Mouse (Mus musculus): Measurements from ENCODE around the gene Rin3. TPM values are rescaled to one million over a fixed set of nuclear protein-coding genes. Genes with fewer than 3 reads are reported as not detected.

Rin3 gene
- total and polyA plus RNA-seq, 2 experiments from 2014 or later = 1.7 to 3.2 TPM

DNA sequence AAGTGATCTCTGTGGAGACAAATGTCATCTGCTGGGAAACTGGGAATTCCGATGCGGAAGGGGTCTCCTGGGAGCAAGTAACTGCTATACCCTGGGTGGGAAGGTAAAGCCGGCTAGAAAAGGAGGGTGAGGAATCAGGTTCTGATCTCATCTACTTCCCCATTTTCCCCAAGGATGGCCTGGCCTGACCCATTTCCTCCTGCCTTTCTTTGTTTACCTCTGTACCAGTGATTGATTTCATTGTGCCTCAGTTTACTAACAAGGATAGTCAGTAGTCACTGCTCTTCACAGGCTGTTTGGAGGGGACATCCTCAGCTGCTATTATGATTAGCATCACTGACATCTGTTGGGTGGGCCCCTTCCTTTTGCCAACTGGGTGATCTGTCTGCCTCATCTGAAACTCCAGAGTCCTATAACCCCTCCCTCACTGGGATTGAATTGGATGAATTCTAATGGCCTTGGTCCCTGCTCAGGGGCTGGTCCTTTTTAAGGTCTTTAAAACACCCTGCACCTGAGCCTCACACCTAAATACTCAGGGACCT is 1.8 kb downstream of the Rin3 start:
- no peak overlapping the region for H3K27ac ChIP-seq

DNA sequence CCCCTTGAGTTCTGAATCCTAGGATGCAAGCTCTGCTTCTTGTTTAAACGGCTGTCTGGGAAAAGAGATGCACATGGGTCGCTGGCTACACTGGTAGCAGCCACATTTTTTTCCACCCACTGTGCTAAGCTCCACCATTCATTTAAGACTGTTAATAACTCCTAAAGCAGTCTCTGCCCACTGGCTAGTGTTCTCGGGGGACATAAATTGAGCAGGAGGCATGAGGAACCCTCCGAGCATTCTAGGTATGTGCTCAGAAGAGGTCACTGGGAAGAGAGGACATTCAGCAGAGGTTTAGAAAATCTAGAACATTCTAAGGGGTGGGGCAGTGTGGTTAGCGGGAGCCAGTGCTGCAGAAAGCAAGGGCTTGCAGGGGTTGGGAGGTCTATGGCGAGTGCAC is 2.5 kb downstream of the Rin3 start:
- no peaks in the 10 kb centered on the region for H3K36me3 ChIP-seq (ENCODE audit: insufficient read depth, low read length)
- WGBS = 77% methylated on average over 6 of the region's 6 CpGs
- no peak overlapping the region for H3K4me3 ChIP-seq (ENCODE audit: low read length)
- no peaks in the 10 kb centered on the region for H3K9me3 ChIP-seq (ENCODE audit: low read length)
- H3K4me2 ChIP-seq (ENCODE audit: low read depth, low read length) = no peak overlapping the region
- H3K27me3 ChIP-seq (ENCODE audit: insufficient read depth, low read length) = no peaks in the 10 kb centered on the region
- no peak overlapping the region for H3K27ac ChIP-seq
- no peak for TF ChIP-seq CTCF (IDR thresholded peaks at IDR 0.05; ENCODE audit: low read depth)
- H3K9ac ChIP-seq (replicated peaks; ENCODE audit: low read length) = no peak overlapping the region
- H3K4me1 ChIP-seq (ENCODE audit: insufficient read depth, low read length) = peaks cover 26% of the 10 kb centered on the region; the same call in 1 of the 2 replicates
- DNase-seq (ENCODE audit: low spot score) (no peak), ATAC-seq (no peak)

More for the DNA sequence above, 1.8 kb downstream of the Rin3 start:
- H3K36me3 ChIP-seq (ENCODE audit: insufficient read depth, low read length) = no peaks in the 10 kb centered on the region
- peak overlapping the region; percentile 78; the same call in 1 of the 2 replicates for H3K4me2 ChIP-seq (ENCODE audit: low read depth, low read length)
- no peak overlapping the region for H3K9ac ChIP-seq (replicated peaks; ENCODE audit: low read length)
- 41% methylated on average over 3 of the region's 3 CpGs for WGBS
- peaks cover 26% of the 10 kb centered on the region; the same call in 1 of the 2 replicates for H3K4me1 ChIP-seq (ENCODE audit: insufficient read depth, low read length)
- H3K9me3 ChIP-seq (ENCODE audit: low read length) = no peaks in the 10 kb centered on the region
- H3K4me3 ChIP-seq (ENCODE audit: low read length) = 0 out of 2 replicates have a peak overlapping the region, but pooled peaks have one; percentile 47
- DNase-seq (ENCODE audit: low spot score) (no peak), ATAC-seq (no peak)
- TF ChIP-seq CTCF (IDR thresholded peaks at IDR 0.05; ENCODE audit: low read depth) = no peak
- no peaks in the 10 kb centered on the region for H3K27me3 ChIP-seq (ENCODE audit: insufficient read depth, low read length)

DNA sequence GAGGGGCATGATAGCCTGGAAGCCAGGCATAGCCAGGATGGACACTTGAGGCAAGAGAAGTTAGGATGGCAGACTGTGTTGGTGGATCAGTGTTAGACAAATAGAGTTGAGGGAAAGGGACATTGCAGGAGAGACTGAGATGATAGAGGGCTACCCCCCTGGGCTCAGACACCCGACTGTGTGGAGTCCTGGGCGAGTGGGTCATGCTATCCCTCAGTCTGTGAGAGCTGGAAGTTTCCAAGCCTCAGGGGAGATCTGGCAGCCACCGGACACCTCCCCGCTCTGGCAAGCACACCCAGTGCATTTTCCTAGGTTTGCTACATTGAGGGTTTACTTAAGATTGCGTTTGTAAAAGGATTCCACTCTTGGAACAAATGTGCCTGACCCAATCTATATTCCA is 2.9 kb downstream of the Rin3 start:
- no peak overlapping the region for H3K4me3 ChIP-seq (ENCODE audit: low read length)
- no peak overlapping the region for H3K4me2 ChIP-seq (ENCODE audit: low read depth, low read length)
- H3K27ac ChIP-seq = no peak overlapping the region; the same call in 1 of the 2 replicates
- TF ChIP-seq CTCF (IDR thresholded peaks at IDR 0.05; ENCODE audit: low read depth) = no peak
- no peaks in the 10 kb centered on the region for H3K27me3 ChIP-seq (ENCODE audit: insufficient read depth, low read length)
- H3K36me3 ChIP-seq (ENCODE audit: insufficient read depth, low read length) = no peaks in the 10 kb centered on the region
- WGBS = 78% methylated on average over 5 of the region's 5 CpGs
- H3K4me1 ChIP-seq (ENCODE audit: insufficient read depth, low read length) = peaks cover 26% of the 10 kb centered on the region; the same call in 1 of the 2 replicates
- H3K9ac ChIP-seq (replicated peaks; ENCODE audit: low read length) = no peak overlapping the region
- H3K9me3 ChIP-seq (ENCODE audit: low read length) = no peaks in the 10 kb centered on the region
- no peak for ATAC-seq
- DNase-seq (ENCODE audit: low spot score) = no peak

DNA sequence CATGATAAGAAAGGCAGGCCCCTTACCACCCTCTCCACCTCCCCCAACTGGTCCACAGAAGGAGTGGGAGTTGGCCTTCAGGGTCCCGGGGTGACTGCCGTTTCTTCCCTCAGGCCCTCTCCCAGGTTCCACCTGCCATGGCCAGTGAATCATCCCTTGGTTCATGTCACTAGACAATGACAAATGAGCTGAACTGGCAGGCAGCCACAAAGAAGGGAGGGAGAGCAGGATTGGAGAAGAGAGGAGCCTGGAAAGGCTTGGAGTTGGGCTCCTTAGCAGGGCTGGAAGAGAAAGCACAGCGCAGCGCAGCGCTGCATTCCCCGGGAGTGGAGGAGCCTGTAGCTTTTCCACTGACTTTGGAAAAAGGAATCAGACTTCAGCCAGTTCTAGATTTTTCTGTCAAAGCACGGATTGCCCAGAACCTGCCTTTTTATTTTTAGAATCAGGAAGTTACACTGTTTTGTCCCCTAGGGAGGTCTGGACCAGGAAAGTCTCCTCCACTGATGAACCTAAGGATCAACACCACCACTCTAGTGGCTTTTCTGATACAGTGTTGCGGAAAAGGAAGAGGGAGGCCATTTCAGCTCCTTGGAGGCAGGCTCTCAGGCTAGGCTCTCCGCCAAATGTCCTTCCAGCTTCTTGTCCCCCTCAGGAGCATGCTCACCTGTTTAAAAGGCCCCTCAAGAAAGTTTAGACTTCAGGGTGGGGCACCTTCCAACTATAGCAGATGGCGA is 4.0 kb downstream of the Rin3 start:
- Histone ChIP-seq H3K27ac (peak overlapping the region; percentile 23; the same call in 1 of the 2 replicates), H3K4me1 (ENCODE audit: insufficient read depth, low read length) (peaks cover 26% of the 10 kb centered on the region; the same call in 1 of the 2 replicates)

DNA sequence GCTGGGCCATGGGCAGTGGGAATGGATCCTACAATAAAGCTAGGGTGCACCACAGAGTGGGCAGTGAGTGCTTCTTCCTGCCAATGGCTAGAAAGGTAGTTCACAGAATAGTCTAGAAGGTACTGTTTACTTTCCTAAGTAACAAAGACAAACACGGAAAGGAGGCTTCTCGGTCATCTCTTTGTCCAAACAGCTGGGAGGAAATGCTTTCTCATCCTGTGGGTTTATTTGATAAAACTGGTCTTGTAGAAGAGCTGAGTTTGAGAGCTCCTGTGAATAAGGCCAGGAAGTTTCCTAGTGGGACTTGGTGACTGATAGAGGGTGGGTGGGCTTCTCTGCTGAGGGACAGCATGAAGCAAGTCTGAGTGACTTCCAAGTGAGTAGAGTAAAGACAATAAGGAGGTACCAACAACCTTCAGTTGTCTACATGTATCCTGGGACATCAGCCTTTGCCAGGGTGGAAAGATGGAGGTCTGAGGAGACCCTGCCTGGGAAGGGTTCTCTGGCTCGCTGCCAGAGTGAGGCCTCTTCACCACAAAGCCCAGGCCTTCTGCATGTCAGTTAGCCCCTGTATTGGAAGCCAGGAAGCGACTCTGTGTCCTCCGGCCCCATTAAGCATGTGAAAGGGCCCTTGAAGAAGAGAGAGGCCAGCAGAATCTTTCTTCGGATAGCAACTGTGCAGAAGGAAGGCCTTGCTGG is 5.2 kb downstream of the Rin3 start:
- Histone ChIP-seq H3K9me3 (ENCODE audit: low read length) (no peaks in the 10 kb centered on the region), H3K4me3 (ENCODE audit: low read length) (no peak overlapping the region), H3K36me3 (ENCODE audit: insufficient read depth, low read length) (no peaks in the 10 kb centered on the region), H3K4me1 (ENCODE audit: insufficient read depth, low read length) (peaks cover 26% of the 10 kb centered on the region; the same call in 1 of the 2 replicates), H3K27ac (no peak overlapping the region), H3K4me2 (ENCODE audit: low read depth, low read length) (no peak overlapping the region), H3K9ac (replicated peaks; ENCODE audit: low read length) (no peak overlapping the region), H3K27me3 (ENCODE audit: insufficient read depth, low read length) (no peaks in the 10 kb centered on the region)
- WGBS = 66% methylated on average over 6 of the region's 6 CpGs
- no peak for ATAC-seq
- DNase-seq (ENCODE audit: low spot score) = no peak
- TF ChIP-seq CTCF (IDR thresholded peaks at IDR 0.05; ENCODE audit: low read depth) = no peak

More for the DNA sequence above, 4.0 kb downstream of the Rin3 start:
- no peaks in the 10 kb centered on the region for H3K27me3 ChIP-seq (ENCODE audit: insufficient read depth, low read length)
- H3K9ac ChIP-seq (replicated peaks; ENCODE audit: low read length) = no peak overlapping the region
- no peaks in the 10 kb centered on the region for H3K36me3 ChIP-seq (ENCODE audit: insufficient read depth, low read length)
- no peak for ATAC-seq
- H3K4me2 ChIP-seq (ENCODE audit: low read depth, low read length) = no peak overlapping the region
- 41% methylated on average over 10 of the region's 10 CpGs for WGBS
- DNase-seq (ENCODE audit: low spot score) = peak; percentile 72
- H3K9me3 ChIP-seq (ENCODE audit: low read length) = no peaks in the 10 kb centered on the region
- TF ChIP-seq CTCF (IDR thresholded peaks at IDR 0.05; ENCODE audit: low read depth) = no peak
- no peak overlapping the region for H3K4me3 ChIP-seq (ENCODE audit: low read length)

DNA sequence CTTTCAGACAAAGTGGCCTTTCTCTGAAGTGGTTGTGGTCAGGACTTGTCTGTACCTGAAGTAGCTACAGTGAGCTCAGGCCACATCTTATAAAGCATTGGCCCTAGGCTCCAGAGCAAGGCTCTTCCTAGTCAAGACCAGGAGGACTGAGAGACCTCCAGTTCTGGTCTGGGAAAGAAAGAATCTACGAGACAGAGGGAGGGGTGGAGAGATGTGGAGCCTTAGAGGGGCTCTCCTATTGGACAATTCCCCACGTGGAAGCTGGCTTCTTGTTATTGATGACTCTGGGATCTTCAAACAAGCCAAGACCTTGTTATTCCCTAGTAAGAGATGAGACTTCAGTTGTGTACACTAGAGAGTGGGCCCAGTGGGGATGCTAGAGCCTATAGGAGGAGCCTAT is 6.0 kb downstream of the Rin3 start:
- peaks cover 22% of the 10 kb centered on the region; the same call in 1 of the 2 replicates for H3K4me1 ChIP-seq (ENCODE audit: insufficient read depth, low read length)
- TF ChIP-seq CTCF (IDR thresholded peaks at IDR 0.05; ENCODE audit: low read depth) = no peak
- H3K9ac ChIP-seq (replicated peaks; ENCODE audit: low read length) = no peak overlapping the region
- H3K27me3 ChIP-seq (ENCODE audit: insufficient read depth, low read length) = no peaks in the 10 kb centered on the region
- ATAC-seq (no peak), DNase-seq (ENCODE audit: low spot score) (no peak)
- H3K36me3 ChIP-seq (ENCODE audit: insufficient read depth, low read length) = no peaks in the 10 kb centered on the region
- no peak overlapping the region for H3K4me2 ChIP-seq (ENCODE audit: low read depth, low read length)
- no peak overlapping the region for H3K27ac ChIP-seq
- H3K4me3 ChIP-seq (ENCODE audit: low read length) = no peak overlapping the region
- 42% methylated on average over 2 of the region's 2 CpGs for WGBS
- no peaks in the 10 kb centered on the region for H3K9me3 ChIP-seq (ENCODE audit: low read length)
